Mouse (Mus musculus) WW6 (cell line): Measurements from ENCODE around the gene Slc16a2.

ENCODE experiments used
- DNase-seq: peaks from one replicate; pipeline ENCODE4 v3.0.0-alpha.2; 2013; ENCODE audit warnings: low read depth, low spot score

The Slc16a2 gene

GRCm38 (mm10) chrX:103653021-103653420, 168.8 kb downstream of the Slc16a2 start:
- DNase-seq: no peak

- no peak for DNase-seq
Measured at GRCm38 (mm10) chrX:103652048-103652447, 169.7 kb downstream of the Slc16a2 start.
